Mouse (Mus musculus): ENCODE results near the gene Inpp4b.

GRCm38 (mm10) chr8:81399071-81399470 is 56.7 kb downstream of the Inpp4b start:
- no peak for TF ChIP-seq CTCF (IDR thresholded peaks at IDR 0.05; ENCODE audit: low read depth, low read length)
- TF ChIP-seq GATA2 (IDR thresholded peaks at IDR 0.05; ENCODE audit: borderline replicate concordance, low read depth, low read length), result no peak
- TF ChIP-seq GATA1 (IDR thresholded peaks at IDR 0.05; ENCODE audit: borderline replicate concordance, low read length), result no peak

Data from G1E (cell line).